Mouse (Mus musculus) left cerebral cortex, postnatal 10 days (tissue): ENCODE results near the gene Cfap299. TPM values are rescaled to one million over a fixed set of nuclear protein-coding genes. Genes with fewer than 3 reads are reported as not detected.

Source experiments
- microRNA-seq: library from miRNA; unstranded; fragments of <30 nt; microRNA quantifications from one replicate; pipeline ENCODE4 v1.2.0, GENCODE M21; 2022
- total RNA-seq, 2 experiments: library from RNA; stranded (reverse); gene quantifications; 2 replicates each; pipeline ENCODE4 v1.2.3; 2021

Gene Cfap299
- total RNA-seq, 2 experiments from 2014 or later: 0.79 to 1.1 TPM

Small RNA genes within 50 kb of the gene (microRNA-seq; reads per million reads assigned to microRNA genes)
- gene Mir703: not detected

Other genes starting within 250 kb of the Cfap299 start
- 10 to 100 TPM; 44.9 to 53.3 TPM for gene Prdm8, start 162.1 kb upstream of the Cfap299 start, total RNA-seq
- gene Fgf5, start 75.1 kb upstream of the Cfap299 start, total RNA-seq: 1 to 10 TPM; 2.2 to 2.8 TPM
- gene Gm11111, start 223.4 kb downstream of the Cfap299 start, total RNA-seq: not detected